Mouse (Mus musculus): ENCODE results near the gene Olfr1. TPM values are rescaled to one million over a fixed set of nuclear protein-coding genes. Genes with fewer than 3 reads are reported as not detected.

Gene Olfr1
- polyA plus RNA-seq (2012; rRNA removed; ENCODE audit: low replicate concordance), result not detected in 2 replicates

GRCm38 (mm10) chr11:73399514-73399913 lies at the start of gene Olfr1:
Gene Olfr1, minus strand, starts transcription at chr11:73399614.

GRCm38 (mm10) chr11:73428377-73428776 lies 29.0 kb upstream of the Olfr1 start, which contains the start of gene Olfr378:
Gene Olfr378, minus strand, starts transcription at chr11:73428477.

GRCm38 (mm10) chr11:73370946-73371345 lies 28.5 kb downstream of the Olfr1 start, which contains the start of gene Olfr376:
Gene Olfr376, plus strand, starts transcription at chr11:73371246.

GRCm38 (mm10) chr11:73350483-73350882 lies 48.9 kb downstream of the Olfr1 start, which contains the start of gene Olfr20:
Gene Olfr20, plus strand, starts transcription at chr11:73350783.

Other genes starting within 250 kb of the Olfr1 start
- gene P2rx5, start 239.2 kb downstream of the Olfr1 start, polyA plus RNA-seq (2012; rRNA removed; ENCODE audit: low replicate concordance), result 5.5 and 9.3 TPM in 2 replicates
- gene Emc6, start 222.6 kb downstream of the Olfr1 start, polyA plus RNA-seq (2012; rRNA removed; ENCODE audit: low replicate concordance), result 74.8 and 94.3 TPM in 2 replicates
- 127 and 170 TPM in 2 replicates for gene Tax1bp3, start 222.5 kb downstream of the Olfr1 start, polyA plus RNA-seq (2012; rRNA removed; ENCODE audit: low replicate concordance)
- 22.1 and 23.4 TPM in 2 replicates for gene Ctns, start 200.6 kb downstream of the Olfr1 start, polyA plus RNA-seq (2012; rRNA removed; ENCODE audit: low replicate concordance)
- 9.3 and 15.2 TPM in 2 replicates for gene Shpk, start 200.2 kb downstream of the Olfr1 start, polyA plus RNA-seq (2012; rRNA removed; ENCODE audit: low replicate concordance)
- 2.9 and 6.3 TPM in 2 replicates for gene Trpv1, start 165.3 kb downstream of the Olfr1 start, polyA plus RNA-seq (2012; rRNA removed; ENCODE audit: low replicate concordance)
- gene Trpv3, start 132.2 kb downstream of the Olfr1 start, polyA plus RNA-seq (2012; rRNA removed; ENCODE audit: low replicate concordance), result 0.21 and 0.26 TPM in 2 replicates
- gene Aspa, start 70.0 kb downstream of the Olfr1 start, polyA plus RNA-seq (2012; rRNA removed; ENCODE audit: low replicate concordance), result 11.1 and 23.5 TPM in 2 replicates
- gene Gm49340, start 69.9 kb downstream of the Olfr1 start, polyA plus RNA-seq (2012; rRNA removed; ENCODE audit: low replicate concordance), result 0.06 TPM in 1 of 2 replicates, not detected in the other
- 0.33 and 0.34 TPM in 2 replicates for gene Spata22, start 69.9 kb downstream of the Olfr1 start, polyA plus RNA-seq (2012; rRNA removed; ENCODE audit: low replicate concordance)
- gene Olfr20, start 48.8 kb downstream of the Olfr1 start, polyA plus RNA-seq (2012; rRNA removed; ENCODE audit: low replicate concordance), result 0.46 and 0.77 TPM in 2 replicates
- gene Olfr376, start 28.4 kb downstream of the Olfr1 start, polyA plus RNA-seq (2012; rRNA removed; ENCODE audit: low replicate concordance), result not detected in 2 replicates
- gene Olfr378, start 28.9 kb upstream of the Olfr1 start, polyA plus RNA-seq (2012; rRNA removed; ENCODE audit: low replicate concordance), result not detected in 2 replicates
- gene Olfr380, start 57.9 kb upstream of the Olfr1 start, polyA plus RNA-seq (2012; rRNA removed; ENCODE audit: low replicate concordance), result not detected in 2 replicates
- gene Olfr381, start 92.0 kb upstream of the Olfr1 start, polyA plus RNA-seq (2012; rRNA removed; ENCODE audit: low replicate concordance), result not detected in 2 replicates
- not detected in 2 replicates for gene Olfr382, start 117.6 kb upstream of the Olfr1 start, polyA plus RNA-seq (2012; rRNA removed; ENCODE audit: low replicate concordance)
- gene Olfr385, start 193.4 kb upstream of the Olfr1 start, polyA plus RNA-seq (2012; rRNA removed; ENCODE audit: low replicate concordance), result not detected in 2 replicates
- gene Olfr384, start 199.0 kb upstream of the Olfr1 start, polyA plus RNA-seq (2012; rRNA removed; ENCODE audit: low replicate concordance), result not detected in 2 replicates

Data from subcutaneous adipose tissue, adult 2 months (tissue).